Mouse (Mus musculus) neutrophil, adult 5-6 weeks (primary cell): ENCODE data around the gene Socs1. TPM values are rescaled to one million over a fixed set of nuclear protein-coding genes. Genes with fewer than 3 reads are reported as not detected.
A peak's percentile ranks its signal among the peaks of the same experiment; 100 is the strongest.

ENCODE experiments used
- ATAC-seq: fragments of 151-379, 151-347 bp; 2 replicates; pipeline ENCODE4 v1.8.0; 2017; ENCODE audit warnings: mild to moderate bottlenecking, moderate TSS enrichment; ENCODE audit not compliant: insufficient number of reproducible peaks, poor library complexity, low FRiP score, severe bottlenecking; ENCODE audit errors: extremely low read depth
- total RNA-seq: library from RNA; stranded (forward); fragments of 200-1000 nt; gene quantifications from 2 replicates; pipeline ENCODE4 v1.2.3, GENCODE M21; 2017

The Socs1 gene
- total RNA-seq, 1 experiment from 2014 or later, result 3.5 TPM

GRCm38 (mm10) chr16:10788271-10788670 lies 2.9 kb upstream of the Socs1 start, which contains the start of gene Tnp2:
Gene Tnp2, minus strand, starts transcription at chr16:10788660.
- ATAC-seq, result no peak

DNA sequence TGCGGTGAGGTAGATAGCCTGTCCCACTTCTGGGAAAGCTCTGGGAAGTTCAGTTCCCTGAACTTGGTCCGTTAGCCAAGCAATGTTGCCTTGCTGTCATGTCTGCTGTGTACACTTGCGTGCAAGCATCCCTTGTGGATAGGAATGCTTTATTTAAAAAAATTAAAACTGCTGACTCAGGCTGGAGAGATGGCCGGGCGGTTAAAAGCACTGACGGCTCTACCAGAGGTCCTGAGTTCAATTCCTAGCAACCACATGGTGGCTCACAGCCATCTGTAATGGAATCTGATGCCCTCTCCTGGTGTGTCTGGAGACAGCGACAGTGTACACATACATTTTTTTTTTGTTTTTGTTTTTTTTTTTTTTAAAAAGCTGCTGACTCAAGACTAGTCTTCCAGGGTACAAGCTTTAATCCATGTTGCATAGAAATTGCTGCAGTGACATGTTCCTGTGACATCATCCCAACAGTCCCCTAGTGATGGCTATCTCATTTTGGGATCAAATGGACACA lies 2.3 kb upstream of the Socs1 start:
- no peak for ATAC-seq

DNA sequence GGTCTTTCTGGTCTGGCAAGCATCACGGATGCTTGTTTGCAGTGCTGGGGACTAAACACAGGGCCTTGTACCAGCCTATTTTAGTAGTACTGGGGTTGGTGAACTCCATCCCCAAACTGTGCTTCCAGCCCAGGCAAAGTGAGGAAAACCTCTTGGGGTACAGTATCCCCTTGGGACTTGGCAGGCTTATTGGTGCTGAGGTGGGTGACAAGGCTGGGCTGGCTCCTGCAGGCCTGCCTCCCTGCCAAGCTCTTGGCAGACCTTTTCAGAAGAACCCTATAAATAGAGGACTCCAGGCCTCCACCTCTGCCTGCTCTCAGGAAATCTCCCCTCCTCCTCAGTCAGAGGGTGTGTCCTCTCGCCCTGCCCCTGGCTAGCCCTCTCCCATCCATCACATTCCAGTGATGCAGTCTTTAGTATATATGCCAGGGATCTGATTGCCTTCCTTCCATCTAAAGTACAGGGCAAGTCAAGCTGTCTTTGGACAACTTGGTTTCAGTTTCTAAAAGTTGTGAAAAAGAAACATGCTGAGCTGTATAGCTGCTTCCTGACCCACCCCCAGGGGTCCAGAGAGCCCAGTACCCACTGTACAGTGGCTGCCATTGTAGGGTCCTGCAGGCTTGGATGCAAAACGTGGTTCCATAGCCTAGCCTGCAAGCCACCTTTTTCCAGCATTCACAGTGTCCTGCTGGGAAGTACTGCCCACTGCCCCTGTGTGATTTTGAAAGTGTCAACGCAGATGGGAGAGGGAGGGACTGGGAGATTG lies 1.6 kb upstream of the Socs1 start:
- ATAC-seq, result no peak

GRCm38 (mm10) chr16:10786288-10786687 lies 952 bp upstream of the Socs1 start:
- peak; percentile 76 for ATAC-seq

DNA sequence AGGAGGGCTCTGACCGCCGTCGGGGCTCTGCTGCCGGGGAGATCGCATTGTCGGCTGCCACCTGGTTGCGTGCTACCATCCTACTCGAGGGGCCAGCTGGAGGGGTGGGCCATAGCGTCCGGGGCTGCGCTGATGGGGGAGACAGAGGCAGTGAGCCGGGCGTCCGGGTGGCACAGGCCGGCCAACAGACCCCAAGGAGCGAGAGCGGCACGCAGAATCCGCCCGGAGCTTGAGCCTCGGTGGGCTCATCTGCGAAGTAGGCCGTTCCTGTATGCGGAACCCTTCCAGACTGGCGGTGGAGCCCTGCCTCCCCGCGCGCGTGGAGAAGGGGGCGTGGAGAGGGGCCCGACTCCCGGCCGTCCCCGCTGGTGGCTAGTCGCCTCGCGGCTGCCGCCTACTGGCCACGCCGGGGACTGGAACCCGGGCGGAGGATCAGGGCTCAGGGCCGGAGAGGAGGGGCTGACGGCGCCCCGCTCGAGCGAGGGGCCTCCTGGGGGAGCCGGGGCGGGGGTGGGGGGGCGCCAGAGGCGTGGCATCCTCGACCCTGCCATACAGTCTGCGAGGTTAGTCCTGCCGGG lies 454 bp downstream of the Socs1 start:
- peak; percentile 47 for ATAC-seq

DNA sequence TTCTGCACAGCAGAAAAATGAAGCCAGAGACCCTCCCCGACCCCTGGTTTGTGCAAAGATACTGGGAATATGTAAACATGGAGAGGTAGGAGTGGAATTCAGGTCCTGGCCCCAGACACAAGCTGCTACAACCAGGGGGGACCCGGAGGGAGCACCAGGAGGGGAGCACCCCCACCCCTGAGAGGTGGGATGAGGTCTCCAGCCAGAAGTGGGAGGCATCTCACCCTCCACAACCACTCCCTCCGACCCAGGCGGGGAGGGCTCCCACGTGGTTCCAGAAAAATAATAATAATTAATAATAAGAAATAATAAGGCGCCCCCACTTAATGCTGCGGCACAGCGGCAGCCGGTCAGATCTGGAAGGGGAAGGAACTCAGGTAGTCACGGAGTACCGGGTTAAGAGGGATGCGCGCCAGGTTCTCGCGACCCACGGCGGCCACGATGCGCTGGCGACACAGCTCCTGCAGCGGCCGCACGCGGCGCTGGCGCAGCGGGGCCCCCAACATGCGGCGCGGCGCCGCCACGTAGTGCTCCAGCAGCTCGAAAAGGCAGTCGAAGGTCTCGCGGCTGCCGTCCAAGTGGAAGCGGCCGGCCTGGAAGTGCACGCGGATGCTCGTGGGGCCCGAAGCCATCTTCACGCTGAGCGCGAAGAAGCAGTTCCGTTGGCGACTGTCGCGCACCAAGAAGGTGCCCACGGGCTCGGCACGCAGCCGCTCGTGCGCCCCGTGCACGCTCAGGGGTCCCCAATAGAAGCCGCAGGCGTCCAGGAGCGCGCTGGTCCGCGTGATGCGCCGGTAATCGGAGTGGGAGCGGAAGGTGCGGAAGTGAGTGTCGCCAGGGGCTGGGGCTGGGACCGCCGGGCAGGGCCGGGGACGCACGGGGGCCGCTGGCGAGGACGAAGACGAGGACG lies 1.2 kb downstream of the Socs1 start:
- no peak for ATAC-seq

DNA sequence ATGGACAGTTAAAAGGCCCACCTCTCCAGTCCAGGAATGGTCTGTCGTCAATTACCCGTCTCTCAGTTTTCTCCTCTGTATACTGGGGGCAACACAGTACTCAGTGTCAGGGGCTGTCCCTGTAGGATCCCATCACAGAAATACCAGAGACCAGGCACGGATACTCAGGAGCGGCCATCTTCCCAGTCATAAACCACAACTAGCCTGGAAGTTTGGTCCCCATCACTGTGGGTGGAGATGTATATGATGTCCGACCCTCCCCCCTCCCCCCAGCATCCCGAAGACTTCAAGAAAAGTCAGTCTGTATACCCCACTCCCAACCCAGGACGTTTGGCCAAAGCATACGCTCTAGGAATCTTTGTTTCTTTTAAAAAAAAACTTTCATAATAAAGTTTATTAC lies 1.9 kb downstream of the Socs1 start:
- ATAC-seq, result no peak

GRCm38 (mm10) chr16:10783152-10783434 lies 2.2 kb downstream of the Socs1 start:
- ATAC-seq, result no peak

- ATAC-seq, result no peak
Observed at GRCm38 (mm10) chr16:10782377-10783151, 2.8 kb downstream of the Socs1 start.

- no peak for ATAC-seq
Observed at GRCm38 (mm10) chr16:10781862-10782371, 3.4 kb downstream of the Socs1 start.

- no peak for ATAC-seq
Observed at GRCm38 (mm10) chr16:10780631-10781120, 4.7 kb downstream of the Socs1 start.

GRCm38 (mm10) chr16:10777579-10778160 lies 7.7 kb downstream of the Socs1 start:
- no peak for ATAC-seq

DNA sequence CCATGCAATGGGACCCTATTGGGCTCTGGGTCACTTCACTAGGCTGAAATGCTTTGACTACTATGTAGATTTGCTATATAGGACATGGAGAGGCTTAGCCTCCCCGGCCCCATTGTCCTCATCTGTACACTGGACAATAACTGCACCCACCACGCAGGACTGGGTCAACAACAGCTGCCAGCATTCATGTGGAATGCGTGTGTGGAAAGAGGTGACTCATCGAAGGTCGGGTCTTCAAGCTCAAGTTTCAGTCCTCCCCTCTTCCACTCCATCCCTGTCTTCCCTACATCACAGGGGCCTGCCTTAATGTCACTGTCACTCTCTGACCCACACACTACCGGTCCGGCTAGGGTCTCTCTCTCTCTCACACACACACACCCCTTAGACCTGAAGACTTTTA lies 9.0 kb downstream of the Socs1 start:
- no peak for ATAC-seq

DNA sequence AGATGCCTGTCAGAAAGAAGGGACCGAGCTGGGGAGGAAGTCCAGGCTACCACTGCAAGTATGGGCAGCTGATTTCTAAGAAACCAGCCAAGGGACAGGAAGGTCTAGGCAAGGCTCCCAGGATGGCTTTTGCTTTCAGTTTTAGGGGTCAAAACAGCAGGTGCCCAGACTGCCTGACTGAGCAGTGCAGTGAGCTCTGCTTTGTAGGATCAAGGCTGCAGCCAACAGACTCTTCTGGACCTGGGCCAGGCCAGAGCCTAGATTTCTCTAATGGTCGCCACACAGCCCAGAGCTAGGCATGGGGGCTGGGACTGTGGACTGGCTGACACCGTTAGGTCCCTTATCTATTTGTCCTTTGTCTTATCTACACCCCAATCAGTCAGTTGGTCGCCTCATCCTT lies 10.6 kb downstream of the Socs1 start:
- ATAC-seq, result no peak

- ATAC-seq, result no peak
Observed at GRCm38 (mm10) chr16:10773543-10773942, 11.8 kb downstream of the Socs1 start.

- peak; percentile 44; the same call in 1 of the 2 replicates for ATAC-seq
Observed at GRCm38 (mm10) chr16:10771769-10772510, 13.4 kb downstream of the Socs1 start.

GRCm38 (mm10) chr16:10770531-10771325 lies 14.6 kb downstream of the Socs1 start:
- ATAC-seq, result no peak
